Mouse (Mus musculus) B cell, adult 67 days (primary cell): ENCODE data around the gene Islr2. TPM values are rescaled to one million over a fixed set of nuclear protein-coding genes. Genes with fewer than 3 reads are reported as not detected.

Experiments used
- total RNA-seq, 2 experiments: library from RNA; stranded (reverse); gene quantifications; 4 replicates each; pipeline ENCODE4 v1.2.4; 2023

The Islr2 gene
- total RNA-seq, result 1 to 10 TPM; 6.3 to 8.5 TPM

DNA sequence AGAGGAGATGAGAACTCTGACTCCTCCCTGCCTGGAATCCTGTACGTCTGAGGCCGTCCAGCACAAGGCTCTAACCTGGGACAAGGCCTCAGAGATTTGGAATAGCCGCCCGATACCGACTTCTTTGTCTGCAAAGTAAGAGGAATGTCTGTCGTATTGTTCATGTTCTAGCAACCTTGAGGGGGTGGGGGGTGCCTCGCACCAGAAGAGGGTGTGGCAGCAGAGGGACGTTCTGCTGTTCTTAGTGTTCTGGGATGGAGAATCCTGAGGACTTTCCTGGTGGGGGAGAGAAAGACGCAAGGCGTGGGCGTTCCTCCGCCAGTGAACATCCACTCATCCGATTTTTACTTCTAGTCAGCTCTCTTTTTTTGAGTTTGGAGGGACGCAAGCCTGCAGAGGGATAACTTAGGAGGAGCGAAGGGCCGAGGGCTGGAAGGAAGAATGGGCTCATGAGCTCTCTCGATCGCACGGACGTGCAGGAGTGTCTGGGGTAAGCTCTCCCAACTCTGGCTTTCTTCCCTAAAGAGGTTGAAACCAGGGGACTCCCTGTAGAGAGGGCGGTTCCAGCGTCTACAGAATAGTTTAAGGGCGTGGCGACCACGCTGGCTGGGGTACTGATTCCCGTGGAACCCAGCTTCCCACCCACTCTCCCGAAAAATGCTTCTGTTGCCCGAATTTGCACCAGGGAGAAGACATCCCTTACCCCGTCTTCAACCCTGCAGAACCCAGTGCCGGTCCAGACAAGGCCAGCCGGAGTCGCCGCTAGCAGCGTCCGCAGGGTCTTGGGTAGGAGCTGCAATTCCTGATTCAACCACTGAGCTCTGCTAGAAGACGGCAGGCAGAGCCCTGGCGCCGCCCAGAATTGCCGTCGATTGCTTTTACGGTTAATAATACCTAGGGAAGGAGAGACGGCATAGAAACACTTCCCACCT lies at the start of gene Islr2, which contains the start of gene Islr:
Gene Islr2, minus strand, starts transcription at position 804 of the 932 bp plus-strand sequence.
Gene Islr, minus strand, starts transcription at position 791 of the 932 bp plus-strand sequence.

DNA sequence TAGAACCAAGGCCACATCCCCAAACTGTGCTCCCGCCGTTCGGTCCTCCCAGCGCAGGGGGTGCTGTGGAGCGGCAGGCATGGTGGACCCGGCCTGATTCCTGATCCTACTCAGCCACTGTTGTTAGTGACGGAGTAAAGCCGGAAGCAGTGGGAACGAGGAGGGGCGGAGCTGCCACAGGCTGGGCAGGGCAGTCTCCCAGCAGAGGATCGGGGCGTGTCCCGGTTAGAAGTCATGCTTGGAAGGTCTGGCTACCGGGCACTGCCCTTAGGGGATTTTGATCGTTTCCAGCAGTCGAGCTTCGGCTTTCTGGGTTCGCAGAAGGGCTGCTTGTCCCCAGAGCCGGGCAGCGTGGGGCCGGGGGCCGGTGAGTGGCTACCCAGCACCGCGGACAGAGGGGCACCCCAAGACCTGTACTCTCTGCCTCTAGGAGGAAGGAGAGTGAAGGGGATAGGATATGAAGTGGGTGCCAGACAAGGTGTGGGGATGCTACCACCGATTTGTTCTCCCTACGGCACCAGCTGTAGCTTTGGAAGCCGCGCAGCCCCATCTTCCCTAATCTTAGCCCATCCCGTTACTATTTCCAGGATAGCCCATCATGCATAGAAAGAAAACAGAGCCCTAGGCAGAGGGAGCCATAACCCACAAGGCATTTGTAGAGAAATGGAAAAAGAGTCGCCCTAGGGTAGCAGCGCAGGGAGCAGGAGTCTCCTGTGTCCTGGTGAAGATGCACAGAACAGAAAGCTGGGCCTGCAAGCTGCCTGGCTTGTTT lies 49.1 kb upstream of the Islr2 start, which contains the start of gene Stoml1:
Gene Stoml1, plus strand, starts transcription at position 132 of the 772 bp plus-strand sequence.

DNA sequence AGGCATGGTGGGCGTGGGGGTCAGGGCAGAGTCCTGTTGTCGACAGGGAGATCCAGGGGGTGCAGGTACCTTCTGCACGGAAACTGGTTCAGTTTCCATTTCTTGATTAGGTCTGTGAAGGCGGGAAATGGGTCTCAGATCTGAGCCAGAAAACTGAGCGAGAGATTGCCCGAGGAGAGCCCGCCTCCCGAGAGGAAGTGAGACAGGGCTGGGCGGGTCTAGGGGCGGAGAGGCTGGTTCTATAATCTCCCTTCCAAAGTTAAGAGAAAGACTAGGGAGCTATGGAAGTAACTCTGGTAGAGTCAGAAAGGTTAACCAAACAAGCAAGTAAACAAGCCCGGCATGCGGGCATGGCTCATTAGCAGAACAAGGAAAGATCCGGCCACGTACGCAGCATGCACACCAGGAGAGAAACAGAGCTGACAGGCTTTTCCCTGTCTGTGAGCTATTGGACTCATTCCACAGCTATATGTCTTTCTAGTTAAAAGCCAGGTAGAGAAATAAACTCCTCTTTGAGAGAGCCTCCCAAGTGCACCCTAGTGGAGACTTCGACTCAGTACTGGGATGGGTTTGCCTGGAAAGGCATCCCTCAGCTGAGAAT lies 45.6 kb upstream of the Islr2 start, which contains the start of gene Pml:
Gene Pml, minus strand, starts transcription at position 195 of the 601 bp plus-strand sequence.

Other genes with a start within 250 kb of the Islr2 start
- gene Cyp11a1, start 197.9 kb downstream of the Islr2 start, total RNA-seq, result under 1 TPM in 1 of 2 experiments, not detected in 1; 0.75 TPM
- not detected for gene Stra6, start 140.5 kb downstream of the Islr2 start, total RNA-seq
- not detected for gene Ccdc33, start 85.5 kb downstream of the Islr2 start, total RNA-seq
- not detected for gene Islr, start within 50 bp of the Islr2 start, total RNA-seq
- gene Pml, start 45.5 kb upstream of the Islr2 start, total RNA-seq, result 100 to 1,000 TPM; 378 to 447 TPM
- gene Stoml1, start 48.8 kb upstream of the Islr2 start, total RNA-seq, result 100 to 1,000 TPM in 1 of 2 experiments, 10 to 100 TPM in 1; 74.9 to 103 TPM
- gene Loxl1, start 108.9 kb upstream of the Islr2 start, total RNA-seq, result under 1 TPM in 1 of 2 experiments, not detected in 1; 0.15 TPM
- gene Tbc1d21, start 166.1 kb upstream of the Islr2 start, total RNA-seq, result not detected